ENCODE assay signal across 16 mouse cellular contexts in the genomic region with DNA sequence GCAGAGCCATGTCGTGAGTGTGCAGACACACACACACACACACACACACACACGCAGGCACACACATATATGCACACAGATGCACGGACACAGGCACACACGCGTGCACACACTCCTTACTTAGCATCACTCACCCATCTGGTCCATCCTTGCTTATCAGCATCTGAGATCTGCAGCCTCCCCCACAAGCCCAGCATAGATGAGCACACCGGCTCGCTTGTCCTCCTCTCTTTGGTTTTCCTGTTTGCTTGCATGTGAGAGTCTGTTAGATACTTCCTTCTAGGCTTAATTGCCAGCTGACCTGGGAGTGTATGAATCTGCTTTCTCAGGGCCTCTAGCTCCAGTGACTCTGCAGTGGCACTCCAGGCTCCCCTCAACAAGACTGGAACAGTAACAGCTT.
"Had no signal": no experiment of that assay in that cellular context is flagged by ENCODE, and none has a peak within 500 bp of the region (broad histone marks: within the 10 kb centered on the region; RNA-seq: fewer than 3 reads in every experiment).

No protein-coding gene starts in this region.

- DNase-seq: kidney, adult 11 months; kidney, adult 8-10 months; kidney, postnatal 10 days; kidney, postnatal 36 days; layer of hippocampus, postnatal 36 days; left cerebral cortex, postnatal 4 days; liver, postnatal 0 days; lung, embryonic 14.5 days; lung, postnatal 36 days; retina, postnatal 1 day; right cerebral cortex, postnatal 25 days; spleen, adult 18-20 months; thymus, postnatal 4 days had no signal

- ATAC-seq: liver, postnatal 0 days; lung, postnatal 0 days; midbrain, embryonic 13.5 days; midbrain, embryonic 16.5 days had no signal
